Mouse (Mus musculus): ENCODE results near the gene Vmn1r49. TPM values are rescaled to one million over a fixed set of nuclear protein-coding genes. Genes with fewer than 3 reads are reported as not detected.

The Vmn1r49 gene
- total RNA-seq (2023): not detected in 4 replicates

DNA sequence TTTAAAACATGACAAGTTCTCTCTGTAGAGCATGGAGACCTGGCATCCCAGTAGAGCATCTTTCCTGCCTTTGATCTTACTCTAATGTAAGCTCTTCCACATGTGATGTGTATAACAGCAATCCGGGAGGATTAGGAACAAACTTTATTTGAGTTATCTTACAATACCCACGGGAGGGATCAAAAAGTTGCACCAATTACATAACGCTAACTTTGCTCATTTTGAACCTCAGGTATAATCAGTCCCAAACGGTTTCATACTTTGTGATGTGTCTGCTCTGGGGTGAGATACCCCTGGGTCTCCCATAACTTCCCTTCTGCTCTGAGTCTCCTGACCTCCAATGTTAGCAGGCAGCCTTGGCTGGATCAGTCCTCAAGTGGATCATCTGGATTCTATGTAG is at the start of gene Vmn1r49:
Gene Vmn1r49 (minus strand): TSS at position 101 of the 400 bp plus-strand sequence.

GRCm38 (mm10) chr6:90122296-90122695 is 44.0 kb upstream of the Vmn1r49 start, which contains the start of gene Vmn1r51:
Gene Vmn1r51, plus strand, starts transcription at chr6:90122596.

GRCm38 (mm10) chr6:90101130-90101529 is 22.8 kb upstream of the Vmn1r49 start, which contains the start of gene Vmn1r50:
Gene Vmn1r50, plus strand, starts transcription at chr6:90101430.

GRCm38 (mm10) chr6:90036741-90037140 is 41.6 kb downstream of the Vmn1r49 start, which contains the start of gene Vmn1r48:
Gene Vmn1r48, minus strand, starts transcription at chr6:90036841.

Other genes with a start within 250 kb of the Vmn1r49 start
- not detected in 4 replicates for gene Vmn1r42, start 202.1 kb downstream of the Vmn1r49 start, total RNA-seq (2023)
- 0.06 TPM in 1 of 4 replicates, not detected in the others for gene Vmn1r43, start 202.1 kb downstream of the Vmn1r49 start, total RNA-seq (2023)
- gene Vmn1r44, start 194.8 kb downstream of the Vmn1r49 start, total RNA-seq (2023): not detected in 4 replicates
- gene Vmn1r45, start 137.9 kb downstream of the Vmn1r49 start, total RNA-seq (2023): not detected in 4 replicates
- gene Vmn1r46, start 109.2 kb downstream of the Vmn1r49 start, total RNA-seq (2023): not detected in 4 replicates
- not detected in 4 replicates for gene Vmn1r47, start 62.4 kb downstream of the Vmn1r49 start, total RNA-seq (2023)
- gene Vmn1r48, start 41.7 kb downstream of the Vmn1r49 start, total RNA-seq (2023): not detected in 4 replicates
- not detected in 4 replicates for gene Vmn1r50, start 22.9 kb upstream of the Vmn1r49 start, total RNA-seq (2023)
- not detected in 4 replicates for gene Vmn1r51, start 44.1 kb upstream of the Vmn1r49 start, total RNA-seq (2023)
- gene Vmn1r52, start 96.3 kb upstream of the Vmn1r49 start, total RNA-seq (2023): not detected in 4 replicates
- not detected in 4 replicates for gene V1ra8, start 124.3 kb upstream of the Vmn1r49 start, total RNA-seq (2023)
- not detected in 4 replicates for gene Vmn1r53, start 145.9 kb upstream of the Vmn1r49 start, total RNA-seq (2023)
- not detected in 4 replicates for gene Vmn1r54, start 167.8 kb upstream of the Vmn1r49 start, total RNA-seq (2023)
- not detected in 4 replicates for gene BC048671, start 222.7 kb upstream of the Vmn1r49 start, total RNA-seq (2023)
- gene Chst13, start 246.7 kb upstream of the Vmn1r49 start, total RNA-seq (2023): not detected in 4 replicates

All from B cell, adult 62 days (primary cell).